Mouse (Mus musculus) adrenal gland, postnatal 4 days (tissue): Measurements from ENCODE around the gene Hamp. TPM values are rescaled to one million over a fixed set of nuclear protein-coding genes. Genes with fewer than 3 reads are reported as not detected.

ENCODE experiments used
- DNase-seq, 2 experiments: peaks; one replicate each; pipeline ENCODE4 v3.0.0; 2021 to 2022; ENCODE audit warnings: low spot score in 2 of 2, mixed read lengths in 2 of 2
- total RNA-seq, 2 experiments: library from RNA; stranded (reverse); gene quantifications; 2 replicates each; pipeline ENCODE4 v1.2.3; 2021

Gene Hamp
- total RNA-seq, 2 experiments from 2014 or later: 2.3 to 36.9 TPM

GRCm38 (mm10) chr7:30909773-30910172, 34.1 kb downstream of the Hamp start:
- no peak for DNase-seq

DNA sequence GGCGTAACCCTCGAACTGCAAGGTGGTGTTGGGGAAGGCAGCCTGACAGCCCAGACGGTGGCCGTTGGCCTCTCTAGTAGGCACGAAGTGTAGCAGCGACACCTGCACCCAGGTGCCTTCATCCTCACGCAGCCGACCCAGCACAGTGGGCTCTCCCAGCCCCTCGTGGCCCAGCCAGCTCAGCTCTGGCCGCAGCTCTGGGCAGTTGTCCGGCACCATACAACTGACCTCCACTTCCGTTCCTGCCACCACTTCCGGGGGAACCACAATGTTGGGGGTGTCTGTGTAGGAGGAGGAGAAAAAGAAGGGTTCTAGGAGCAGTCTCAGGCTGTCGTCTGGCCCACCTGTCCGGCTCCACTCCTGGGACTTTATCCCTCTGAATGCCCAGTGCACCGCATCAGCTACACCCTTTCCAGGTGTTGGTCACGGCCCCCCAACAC, 34.8 kb downstream of the Hamp start:
- DNase-seq: no peak

DNA sequence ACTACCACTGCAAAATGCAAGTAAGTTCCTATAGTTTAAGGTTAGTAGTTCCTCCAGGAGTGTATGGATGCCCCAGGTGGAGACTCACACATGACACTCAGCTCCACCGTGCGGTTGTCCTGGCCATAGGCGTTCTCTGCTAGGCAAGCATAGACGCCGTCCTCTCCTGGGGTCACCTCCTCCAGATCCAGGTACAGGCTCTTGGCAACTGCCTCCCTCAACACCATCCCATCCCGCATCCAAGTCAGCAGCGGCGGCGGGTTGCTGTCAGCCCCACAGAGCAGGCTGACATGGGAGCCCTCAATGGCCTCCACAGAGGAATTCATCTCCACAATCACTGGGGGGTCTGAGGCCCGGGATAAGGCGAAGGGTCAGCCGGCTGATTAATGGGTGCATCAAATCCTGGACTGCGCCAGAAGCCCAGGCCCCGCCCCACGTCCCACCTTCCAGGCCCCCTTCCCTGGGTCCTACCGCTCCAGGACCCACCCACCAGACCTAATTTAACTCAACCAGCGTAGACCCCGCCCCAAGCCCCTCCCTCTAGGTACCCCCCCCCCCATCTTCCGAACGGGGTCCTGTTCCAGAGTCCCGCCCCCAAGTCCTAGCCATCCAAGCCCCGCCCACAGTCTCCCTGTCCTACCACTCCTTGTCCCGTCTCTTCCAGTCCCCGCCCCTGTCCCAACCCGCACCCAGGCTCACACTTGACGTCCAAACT, 35.4 kb downstream of the Hamp start:
- no peak for DNase-seq

DNA sequence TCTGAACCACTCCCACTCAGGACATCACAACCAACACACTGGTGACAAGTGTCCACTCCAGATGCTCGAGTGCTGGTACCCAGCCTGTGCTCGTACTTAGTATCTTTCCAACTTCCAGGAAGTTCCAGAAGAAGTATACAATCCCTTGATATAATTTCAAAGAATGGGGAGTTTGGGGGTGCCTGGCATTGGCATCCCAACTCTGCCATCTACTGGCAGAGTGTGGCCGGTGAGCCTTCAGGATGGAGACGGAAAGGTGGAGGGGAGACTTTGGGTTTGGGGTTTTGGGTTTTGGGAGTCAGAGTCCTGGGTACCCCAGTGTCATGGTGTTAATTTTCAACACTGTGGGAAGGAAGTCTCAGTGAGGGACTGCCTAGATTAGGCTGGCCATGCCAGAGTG, 39.8 kb downstream of the Hamp start:
- no peak for DNase-seq

GRCm38 (mm10) chr7:30895217-30895616, 48.6 kb downstream of the Hamp start:
- no peak for DNase-seq

GRCm38 (mm10) chr7:30892515-30892914, 51.3 kb downstream of the Hamp start:
- no peak for DNase-seq

Other genes with a start within 250 kb of the Hamp start
- gene 2200002J24Rik, start 245.1 kb downstream of the Hamp start, total RNA-seq: 1 to 10 TPM; 3.8 to 5.2 TPM
- gene Atp4a, start 231.8 kb downstream of the Hamp start, total RNA-seq: 1 to 10 TPM; 2.8 to 3.6 TPM
- 100 to 1,000 TPM; 170 to 181 TPM for gene Tmem147, start 214.5 kb downstream of the Hamp start, total RNA-seq
- not detected for gene Gapdhs, start 200.4 kb downstream of the Hamp start, total RNA-seq
- 10 to 100 TPM; 32.1 to 36.8 TPM for gene Sbsn, start 192.6 kb downstream of the Hamp start, total RNA-seq
- 1 to 10 TPM; 3.2 to 4.2 TPM for gene Dmkn, start 180.3 kb downstream of the Hamp start, total RNA-seq
- gene Krtdap, start 156.1 kb downstream of the Hamp start, total RNA-seq: 1 to 10 TPM; 1.9 to 3.1 TPM
- 1 to 10 TPM; 2.7 to 2.9 TPM for gene Ffar2, start 120.3 kb downstream of the Hamp start, total RNA-seq
- gene Ffar3, start 87.9 kb downstream of the Hamp start, total RNA-seq: 1 to 10 TPM in 1 of 2 experiments, under 1 TPM in 1; 0.37 to 1.6 TPM
- gene Ffar1, start 82.5 kb downstream of the Hamp start, total RNA-seq: under 1 TPM in 1 of 2 experiments, not detected in 1; 0.59 TPM
- gene Cd22, start 63.7 kb downstream of the Hamp start, total RNA-seq: under 1 TPM; 0.73 to 0.90 TPM
- 1 to 10 TPM in 1 of 2 experiments, under 1 TPM in 1; 0.45 to 1.4 TPM for gene Mag, start 29.2 kb downstream of the Hamp start, total RNA-seq
- 10 to 100 TPM in 1 of 2 experiments, under 1 TPM in 1; 0.84 to 12.5 TPM for gene Hamp2, start 19.4 kb downstream of the Hamp start, total RNA-seq
- gene Usf2, start 12.8 kb upstream of the Hamp start, total RNA-seq: 100 to 1,000 TPM; 113 to 125 TPM
- 10 to 100 TPM; 15.2 to 17.6 TPM for gene Lsr, start 29.4 kb upstream of the Hamp start, total RNA-seq
- gene Fam187b, start 29.8 kb upstream of the Hamp start, total RNA-seq: under 1 TPM; 0.68 to 0.98 TPM
- 10 to 100 TPM; 30.0 to 31.2 TPM for gene Fxyd5, start 98.4 kb upstream of the Hamp start, total RNA-seq
- 10 to 100 TPM in 1 of 2 experiments, 1 to 10 TPM in 1; 8.9 to 13.3 TPM for gene Fxyd7, start 107.4 kb upstream of the Hamp start, total RNA-seq
- gene Fxyd1, start 113.2 kb upstream of the Hamp start, total RNA-seq: 100 to 1,000 TPM; 141 to 173 TPM
- 1 to 10 TPM; 6.8 to 6.9 TPM for gene Lgi4, start 115.3 kb upstream of the Hamp start, total RNA-seq
- 1 to 10 TPM; 2.0 to 5.9 TPM for gene Fxyd3, start 132.7 kb upstream of the Hamp start, total RNA-seq
- gene Hpn, start 171.3 kb upstream of the Hamp start, total RNA-seq: 10 to 100 TPM; 18.2 to 25.4 TPM
- 10 to 100 TPM; 10.8 to 10.9 TPM for gene Scn1b, start 183.0 kb upstream of the Hamp start, total RNA-seq
- gene Gramd1a, start 211.9 kb upstream of the Hamp start, total RNA-seq: 10 to 100 TPM; 55.4 to 58.7 TPM